Comparison of ENCODE assay signal across 15 mouse cellular contexts in the genomic region with DNA sequence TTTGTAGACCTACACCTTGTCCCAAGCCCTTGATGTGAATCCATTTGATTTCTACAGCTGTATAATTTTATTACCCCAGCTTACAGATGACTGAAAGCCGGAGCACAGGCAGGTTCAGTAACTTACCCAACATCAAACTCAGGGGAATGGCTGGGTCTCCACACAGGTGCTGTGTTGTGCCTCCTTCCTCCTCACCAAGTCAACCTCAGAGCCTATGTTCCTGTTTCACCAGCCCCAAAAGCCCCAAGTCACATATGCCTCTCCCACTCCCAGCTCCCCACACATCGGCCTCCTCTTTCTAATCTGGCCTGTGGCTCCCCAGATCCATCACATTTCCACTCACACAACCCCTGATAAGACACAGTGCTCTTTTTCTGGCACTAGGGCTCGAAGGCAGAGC. TPM values are rescaled to one million over a fixed set of nuclear protein-coding genes. Genes with fewer than 3 reads are reported as not detected.
A peak's percentile ranks its signal among the peaks of the same experiment; 100 is the strongest.
DNase-seq lines count a peak whose midpoint lies in the region; ATAC-seq and TF ChIP-seq lines count a peak whose summit lies in the region.
"Had no signal": no experiment of that assay in that cellular context is flagged by ENCODE, and none has a peak within 500 bp of the region (broad histone marks: within the 10 kb centered on the region; RNA-seq: fewer than 3 reads in every experiment).

No protein-coding gene starts in this region.

- no peak for TF ChIP-seq POLR2A in spleen, adult 2 months (IDR thresholded peaks at IDR 0.05; ENCODE audit: low read depth, low read length)

- peak overlapping the region; percentile 82 for H3K4me2 ChIP-seq in intestine, postnatal 0 days (replicated peaks; ENCODE audit: low read depth)
- H3K4me2 ChIP-seq in intestine, embryonic 15.5 days (replicated peaks): no peak overlapping the region
- peak overlapping the region; percentile 77; the same call in 1 of the 2 replicates for H3K4me2 ChIP-seq in midbrain, embryonic 15.5 days

- 63% methylated on average over 3 of the region's 3 CpGs for WGBS in intestine, postnatal 0 days
- WGBS in intestine, embryonic 15.5 days: 66% methylated on average over 3 of the region's 3 CpGs
- 57% methylated on average over 3 of the region's 3 CpGs for WGBS in spleen, adult 2 months
- WGBS in midbrain, embryonic 15.5 days: 88% methylated on average over 3 of the region's 3 CpGs

- H3K9ac ChIP-seq in intestine, postnatal 0 days (ENCODE audit: low read depth, low read length): no peak overlapping the region
- H3K9ac ChIP-seq in intestine, embryonic 15.5 days: no peak overlapping the region
- H3K9ac ChIP-seq in midbrain, embryonic 15.5 days: no peak overlapping the region
- H3K9ac ChIP-seq: hindbrain, embryonic 12.5 days; liver, embryonic 14.5 days had no signal

- peaks cover 4% of the 10 kb centered on the region; the same call in 1 of the 2 replicates for H3K4me1 ChIP-seq in intestine, postnatal 0 days (replicated peaks; ENCODE audit: control insufficient read depth, insufficient read depth, low read length)
- H3K4me1 ChIP-seq in intestine, embryonic 15.5 days (replicated peaks): peaks cover 23% of the 10 kb centered on the region
- peaks cover 6% of the 10 kb centered on the region for H3K4me1 ChIP-seq in spleen, adult 2 months (ENCODE audit: control insufficient read depth, insufficient read depth, insufficient read length)
- H3K4me1 ChIP-seq in midbrain, embryonic 15.5 days: peaks cover 21% of the 10 kb centered on the region

- H3K4me3 ChIP-seq in intestine, postnatal 0 days (ENCODE audit: low read depth, low read length): no peak overlapping the region
- H3K4me3 ChIP-seq in intestine, embryonic 15.5 days (replicated peaks): no peak overlapping the region
- H3K4me3 ChIP-seq in spleen, adult 2 months (ENCODE audit: extremely low read depth, insufficient read depth, insufficient read length): peak overlapping the region; percentile 21; the same call in 1 of the 2 replicates
- no peak overlapping the region for H3K4me3 ChIP-seq in midbrain, embryonic 15.5 days

- H3K27ac ChIP-seq in intestine, postnatal 0 days (ENCODE audit: low read depth, low read length): no peak overlapping the region
- H3K27ac ChIP-seq in intestine, embryonic 15.5 days: no peak overlapping the region
- H3K27ac ChIP-seq in spleen, adult 2 months (ENCODE audit: insufficient read depth, low read length): 0 out of 2 replicates have a peak overlapping the region, but pooled peaks have one; percentile 27
- H3K27ac ChIP-seq in midbrain, embryonic 15.5 days: no peak overlapping the region
- H3K27ac ChIP-seq: hindbrain, embryonic 12.5 days; liver, embryonic 14.5 days had no signal

- no peaks in the 10 kb centered on the region for H3K27me3 ChIP-seq in intestine, postnatal 0 days (replicated peaks; ENCODE audit: control insufficient read depth, insufficient read depth, low read length)
- H3K27me3 ChIP-seq in intestine, embryonic 15.5 days (replicated peaks): no peaks in the 10 kb centered on the region
- H3K27me3 ChIP-seq in spleen, adult 2 months (ENCODE audit: control insufficient read depth, insufficient read depth, low read length): no peaks in the 10 kb centered on the region
- H3K27me3 ChIP-seq in midbrain, embryonic 15.5 days (replicated peaks): 0 out of 2 replicates have a peak, but pooled peaks cover 2% of the 10 kb centered on the region
- H3K27me3 ChIP-seq: hindbrain, embryonic 12.5 days; Patski had no signal

- DNase-seq in spleen, adult 2 months (ENCODE audit: low read depth in 1 of 2, low spot score in 2 of 2): no peak
- DNase-seq in spleen, postnatal 4 days (ENCODE audit: low spot score in 2 of 2): no peak
- DNase-seq in adipocyte (ENCODE audit: low spot score): no peak
- DNase-seq in urinary bladder, postnatal 4 days (ENCODE audit: low spot score in 2 of 2): no peak
- DNase-seq: cerebellum, adult 9-11 months; gastrocnemius, postnatal 14 days; kidney, postnatal 4 days; right cerebral cortex, postnatal 25 days had no signal

- no peak for ATAC-seq in intestine, postnatal 0 days
- no peak for ATAC-seq in intestine, embryonic 15.5 days
- ATAC-seq in midbrain, embryonic 15.5 days (replicated peaks): no peak
- ATAC-seq: intestine, embryonic 16.5 days; Patski had no signal

- H3K36me3 ChIP-seq in intestine, postnatal 0 days (ENCODE audit: control insufficient read depth, insufficient read depth): no peaks in the 10 kb centered on the region
- H3K36me3 ChIP-seq in intestine, embryonic 15.5 days: no peaks in the 10 kb centered on the region
- no peaks in the 10 kb centered on the region for H3K36me3 ChIP-seq in spleen, adult 2 months (ENCODE audit: control insufficient read depth, insufficient read depth, low read length)
- H3K36me3 ChIP-seq in midbrain, embryonic 15.5 days (replicated peaks): no peaks in the 10 kb centered on the region
- H3K36me3 ChIP-seq: hindbrain, embryonic 12.5 days had no signal

- no peak for TF ChIP-seq CTCF in intestine, postnatal 0 days (IDR thresholded peaks at IDR 0.05; ENCODE audit: low read depth)
- TF ChIP-seq CTCF in spleen, adult 2 months (IDR thresholded peaks at IDR 0.05; ENCODE audit: extremely low read depth, insufficient read depth, insufficient read length, insufficient replicate concordance): no peak

- H3K9me3 ChIP-seq in intestine, postnatal 0 days (ENCODE audit: control insufficient read depth): no peaks in the 10 kb centered on the region
- no peaks in the 10 kb centered on the region for H3K9me3 ChIP-seq in intestine, embryonic 15.5 days
- H3K9me3 ChIP-seq in midbrain, embryonic 15.5 days: no peaks in the 10 kb centered on the region
- H3K9me3 ChIP-seq: hindbrain, embryonic 12.5 days had no signal

RNA-seq across cellular contexts. Expression of gene Rras2, which starts 2.6 kb away (rescaled TPM):
- 24.3 and 24.5 TPM in 2 replicates for polyA plus RNA-seq in intestine, postnatal 0 days (2015; fragmentation: Nextera tagmentation; extraction: Ambion mirVana)
- 26.6 and 26.8 TPM in 2 replicates for polyA plus RNA-seq in intestine, embryonic 15.5 days (2015; fragmentation: Nextera tagmentation; extraction: Ambion mirVana)
- polyA plus RNA-seq in spleen, adult 2 months (2012; rRNA removed): 14.4 and 29.0 TPM in 2 replicates
- 20.7 and 21.6 TPM in 2 replicates for polyA plus RNA-seq in midbrain, embryonic 15.5 days (2015; fragmentation: Nextera tagmentation; extraction: Ambion mirVana)
